Mouse (Mus musculus) spleen, postnatal 10 days (tissue): Measurements from ENCODE around the gene Sash3.
"Not testable (repeated sequence)": the region's sequence is repeated elsewhere in the genome, so short reads cannot be mapped to it uniquely, and the experiment has no call there.

Experiments
- DNase-seq, 2 experiments: peaks; one replicate each; pipeline ENCODE4 v3.0.0; 2021 to 2022; ENCODE audit warnings: low spot score in 2 of 2

The Sash3 gene

DNA sequence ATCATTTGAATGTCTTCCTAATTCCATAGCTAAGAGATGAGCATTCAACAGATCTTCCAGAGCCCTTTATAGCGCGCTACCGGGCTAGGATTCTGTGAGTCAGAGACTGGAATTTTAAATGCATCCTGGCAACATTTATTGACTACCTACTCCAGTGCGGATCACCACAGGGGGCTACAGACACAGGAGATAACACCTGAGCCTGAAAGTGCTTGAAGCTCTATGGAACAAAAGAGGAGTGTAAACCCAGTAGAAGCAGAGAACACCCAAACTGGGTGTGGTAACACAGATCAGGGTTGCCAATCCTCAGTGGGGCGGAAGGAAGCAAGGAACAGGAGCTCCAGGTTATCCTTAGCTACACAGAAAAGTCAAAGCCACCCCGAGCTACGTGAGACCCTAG lies 56.2 kb downstream of the Sash3 start:
- no peak for DNase-seq

- DNase-seq = no peak
Observed at GRCm38 (mm10) chrX:48202995-48203394, 56.8 kb downstream of the Sash3 start.

DNA sequence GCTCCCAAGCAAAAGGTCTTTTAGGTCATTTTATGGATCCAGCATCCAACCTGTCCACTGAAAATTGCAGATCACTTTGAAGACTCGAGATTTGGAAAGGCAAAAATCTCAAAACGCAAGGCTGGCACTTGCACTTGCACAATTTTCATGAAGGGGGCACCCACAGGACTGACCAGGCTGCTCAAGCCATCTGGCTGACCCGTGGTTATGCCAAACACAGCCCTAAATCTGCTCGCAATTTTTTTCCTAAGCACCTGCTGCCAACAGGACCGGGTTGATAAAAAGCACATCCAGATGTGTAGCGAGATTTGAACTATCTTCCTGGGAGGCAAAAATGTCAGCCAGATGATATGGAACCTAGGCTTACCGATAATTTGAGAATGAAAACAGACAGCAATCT lies 57.5 kb downstream of the Sash3 start:
- no peak for DNase-seq

- no peak for DNase-seq
Observed at GRCm38 (mm10) chrX:48204469-48204868, 58.2 kb downstream of the Sash3 start.

DNA sequence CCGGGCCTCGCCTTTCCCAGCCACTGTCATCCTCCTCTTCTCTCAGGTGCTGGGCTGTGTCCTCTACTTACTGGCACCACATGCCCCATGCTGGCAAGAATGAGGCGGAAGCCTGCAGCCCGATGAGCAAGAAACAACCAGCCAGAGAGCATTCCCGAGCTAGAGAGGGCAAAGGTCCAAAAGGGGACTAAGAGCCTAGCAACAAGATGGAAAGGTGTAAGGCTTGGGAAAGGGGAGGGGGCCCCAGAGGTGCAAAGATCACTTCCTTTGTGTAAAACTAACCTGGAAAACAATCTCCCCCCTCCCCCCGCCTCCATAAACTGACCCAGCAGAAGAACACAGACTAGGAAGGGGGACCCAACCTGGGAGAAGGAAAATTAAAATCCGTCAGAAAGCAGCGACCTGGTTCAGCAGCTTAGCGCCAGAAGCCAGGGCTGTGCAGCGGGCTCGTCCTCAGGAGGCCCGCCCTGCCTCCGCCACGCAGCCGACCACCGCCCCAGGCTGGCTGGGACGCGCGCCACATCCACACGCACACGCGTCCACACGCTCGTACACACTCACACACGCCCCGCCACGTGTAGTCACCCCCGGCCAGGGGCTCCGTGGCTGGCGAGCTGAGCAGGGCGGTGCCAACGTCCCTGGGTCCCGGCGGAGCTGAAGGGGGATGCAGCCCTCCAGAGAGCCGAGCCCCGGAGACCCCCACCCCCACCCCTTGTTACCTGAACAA lies 61.7 kb downstream of the Sash3 start:
- DNase-seq = peak; percentile 6 to 30

- DNase-seq = peak; percentile 74 to 85
Observed at GRCm38 (mm10) chrX:48208519-48209185, 62.4 kb downstream of the Sash3 start, which contains the start of gene Zdhhc9. Gene Zdhhc9 (minus strand): TSS chrX:48208878.

GRCm38 (mm10) chrX:48209746-48210145 lies 63.5 kb downstream of the Sash3 start:
- DNase-seq = not testable (repeated sequence)
